Mouse (Mus musculus) retina, adult 2 months (tissue): ENCODE data around the gene Wnk2.
"Not testable (repeated sequence)": the region's sequence is repeated elsewhere in the genome, so short reads cannot be mapped to it uniquely, and the experiment has no call there.

Experiments used
- DNase-seq: peaks from one replicate; pipeline ENCODE4 v3.0.0-alpha.2; 2012; ENCODE audit warnings: low read depth, low spot score

Gene Wnk2

DNA sequence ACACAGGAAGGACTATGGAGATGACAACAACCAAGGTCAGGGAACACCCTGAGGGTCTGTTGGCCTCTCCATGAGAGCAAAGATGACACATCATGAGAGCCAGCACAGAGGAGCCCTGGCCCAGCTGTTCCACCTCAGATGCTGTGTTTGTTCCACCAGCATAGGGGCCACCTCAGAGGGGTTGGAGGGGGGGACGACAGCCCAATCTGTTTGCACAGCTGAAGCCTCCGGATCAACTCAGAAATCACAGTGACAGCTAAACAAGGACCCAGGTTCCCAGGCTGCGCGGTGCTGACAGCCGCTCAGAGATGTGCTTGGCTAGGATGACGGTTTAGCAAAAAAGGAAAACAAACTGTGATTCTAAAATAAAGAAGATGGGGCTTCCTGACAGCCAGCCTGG is 53.1 kb downstream of the Wnk2 start:
- DNase-seq: no peak

GRCm38 (mm10) chr13:49093471-49093891 is 54.3 kb downstream of the Wnk2 start:
- no peak for DNase-seq

DNA sequence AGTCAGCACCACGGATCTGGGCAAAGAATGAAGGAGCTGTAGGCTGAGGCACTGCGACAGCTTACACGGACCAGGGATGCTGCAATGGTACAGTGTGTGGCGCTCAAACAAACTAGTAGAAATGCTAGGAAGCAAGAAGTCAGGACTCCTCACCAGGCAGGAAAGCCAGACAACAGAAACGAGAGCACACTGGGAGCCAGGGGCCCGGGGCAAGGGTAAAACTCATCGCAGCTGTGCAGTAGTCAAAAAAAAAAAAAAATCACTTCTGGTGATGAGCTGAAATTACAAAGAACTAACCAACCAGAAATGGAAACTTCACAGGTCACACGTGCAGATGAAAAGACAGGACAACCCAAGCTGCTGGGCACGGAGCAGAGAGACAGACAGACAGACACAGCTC is 55.2 kb downstream of the Wnk2 start:
- no peak for DNase-seq

DNA sequence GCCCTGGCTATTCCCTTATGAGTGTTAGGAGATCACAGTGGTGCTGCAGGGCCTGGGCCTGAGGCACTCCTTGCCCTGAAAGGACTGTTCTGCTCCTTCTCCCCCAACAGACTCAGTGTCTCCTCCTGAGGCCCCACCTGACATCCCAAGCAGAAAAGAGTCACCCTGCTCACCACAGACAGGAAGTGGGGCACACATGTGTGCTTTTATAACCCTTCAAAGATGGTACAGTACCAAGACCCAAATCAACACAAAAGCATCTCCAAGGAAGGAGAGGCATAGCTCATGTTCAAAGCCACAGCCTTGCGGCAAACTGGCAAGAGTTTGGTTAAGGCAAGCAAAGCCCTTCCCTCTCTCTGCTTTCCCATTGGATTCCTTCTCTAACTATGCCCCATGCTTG is 57.6 kb downstream of the Wnk2 start:
- DNase-seq: no peak

DNA sequence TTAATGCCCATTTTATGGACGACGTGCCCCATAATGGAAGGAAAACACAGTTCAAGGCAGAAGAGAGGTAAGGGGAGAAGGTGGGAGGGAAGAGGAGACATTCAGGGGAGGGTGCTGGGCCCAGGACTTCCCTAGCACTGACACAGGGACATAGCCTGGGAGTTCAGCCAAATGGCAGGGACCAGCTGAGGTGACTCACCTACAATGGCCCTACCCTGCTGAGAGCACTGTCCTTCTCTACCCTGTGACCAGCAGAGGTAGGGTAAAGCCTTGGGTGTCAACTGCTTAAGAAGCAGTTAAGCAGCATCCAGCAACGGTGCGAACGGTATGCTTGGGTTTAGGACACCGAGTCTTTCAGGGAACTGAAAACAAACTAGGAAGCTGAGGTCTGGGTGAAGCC is 58.9 kb downstream of the Wnk2 start:
- DNase-seq: no peak

- no peak for DNase-seq
Observed at GRCm38 (mm10) chr13:49087420-49087819, 60.4 kb downstream of the Wnk2 start.

DNA sequence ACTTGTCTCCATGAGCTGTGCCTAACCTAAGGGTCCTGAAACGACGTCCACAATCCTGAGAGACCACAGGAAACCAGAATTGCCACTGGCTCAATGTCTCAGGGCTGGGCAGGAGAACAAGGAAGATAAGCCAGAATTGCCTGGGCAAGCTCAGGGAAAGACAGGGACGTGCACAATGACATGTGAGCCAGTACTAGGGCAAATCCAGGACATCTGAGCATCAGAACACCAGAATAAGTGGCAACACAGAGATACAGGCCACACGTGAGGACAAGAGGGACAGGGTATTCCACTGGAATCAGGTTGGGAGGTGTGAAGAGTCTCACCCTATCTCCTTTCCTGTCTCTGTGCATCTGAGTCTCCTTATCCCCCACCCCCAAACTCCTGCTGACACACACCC is 61.4 kb downstream of the Wnk2 start:
- no peak for DNase-seq

DNA sequence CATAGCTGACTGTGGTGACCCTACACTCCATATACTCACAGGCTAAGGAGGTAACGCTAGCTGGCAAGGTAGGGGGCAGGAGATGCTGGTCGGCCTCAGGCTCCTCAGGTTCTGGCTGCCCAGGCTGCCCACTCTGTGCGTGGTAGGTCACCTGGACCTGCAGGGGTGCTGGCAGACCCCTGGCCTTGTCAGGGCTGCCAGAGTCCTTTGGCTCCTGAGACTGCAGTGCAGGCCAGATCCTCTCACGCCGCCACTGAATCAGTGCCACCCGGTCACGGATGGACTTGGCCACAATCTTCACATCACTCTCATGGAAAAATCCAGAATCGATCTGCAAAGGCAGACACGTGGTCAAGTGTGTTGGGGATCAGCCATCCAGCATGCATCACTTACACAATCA is 62.6 kb downstream of the Wnk2 start:
- no peak for DNase-seq

DNA sequence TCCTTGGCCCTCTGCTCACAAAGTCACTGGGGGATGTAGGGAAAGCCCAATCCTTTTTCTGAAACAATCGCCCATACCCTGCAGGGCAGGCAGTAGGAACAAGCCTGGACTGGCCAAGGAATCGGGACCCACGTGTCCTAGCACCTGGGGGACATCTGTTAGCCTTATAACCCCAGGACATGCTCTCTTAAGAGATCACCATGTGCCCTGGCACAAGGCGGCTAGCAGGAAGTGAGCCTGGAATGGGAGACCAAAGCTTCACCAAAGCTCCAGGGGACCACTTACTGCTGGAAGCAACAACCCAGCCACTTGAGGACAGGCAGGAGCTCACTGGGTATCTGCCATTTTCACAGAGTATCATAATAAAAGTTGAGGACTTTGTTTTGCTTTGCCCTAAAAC is 63.0 kb downstream of the Wnk2 start:
- DNase-seq: no peak

DNA sequence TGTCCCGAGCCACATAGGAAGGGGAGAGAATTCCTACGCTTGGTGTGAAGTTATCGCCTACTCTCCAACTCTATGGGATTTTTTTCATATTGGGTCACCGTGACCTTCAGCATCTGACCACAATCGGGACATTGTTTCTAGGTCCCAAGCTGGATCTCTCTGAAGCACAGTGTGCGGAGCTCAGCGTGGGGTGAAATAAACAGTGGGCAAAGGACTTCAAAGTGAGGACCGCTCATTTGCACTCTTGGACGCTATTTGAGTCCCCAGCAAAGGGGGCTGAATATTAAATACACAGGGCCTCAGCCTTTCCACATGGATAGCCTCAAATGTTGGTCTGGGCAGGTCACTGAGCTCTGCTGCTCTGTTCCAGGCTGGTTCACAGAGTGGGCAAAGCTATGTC is 63.9 kb downstream of the Wnk2 start:
- no peak for DNase-seq

GRCm38 (mm10) chr13:49082151-49082879 is 65.5 kb downstream of the Wnk2 start:
- DNase-seq: no peak

GRCm38 (mm10) chr13:49076196-49076595 is 71.6 kb downstream of the Wnk2 start:
- DNase-seq: no peak

GRCm38 (mm10) chr13:49075377-49075776 is 72.4 kb downstream of the Wnk2 start:
- no peak for DNase-seq

DNA sequence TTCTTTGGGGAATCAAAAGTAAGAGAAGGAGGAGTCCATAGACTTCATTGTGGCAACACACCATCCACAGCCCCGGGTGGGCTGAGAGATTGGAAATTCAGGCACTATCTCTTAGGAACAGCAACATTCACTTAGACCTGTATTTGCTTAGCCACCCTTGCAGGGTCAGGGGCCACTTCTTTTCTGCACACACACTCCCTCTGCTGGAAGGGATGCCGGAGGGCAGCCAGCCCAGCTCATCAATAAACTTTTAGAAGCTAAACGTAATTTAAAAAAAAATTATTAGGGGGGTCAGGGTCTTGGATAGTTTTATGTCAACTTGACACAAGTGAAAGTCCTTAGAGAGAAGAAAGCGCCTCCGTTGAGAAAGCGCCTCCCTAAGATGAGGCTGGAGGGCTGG is 74.5 kb downstream of the Wnk2 start:
- DNase-seq: no peak

DNA sequence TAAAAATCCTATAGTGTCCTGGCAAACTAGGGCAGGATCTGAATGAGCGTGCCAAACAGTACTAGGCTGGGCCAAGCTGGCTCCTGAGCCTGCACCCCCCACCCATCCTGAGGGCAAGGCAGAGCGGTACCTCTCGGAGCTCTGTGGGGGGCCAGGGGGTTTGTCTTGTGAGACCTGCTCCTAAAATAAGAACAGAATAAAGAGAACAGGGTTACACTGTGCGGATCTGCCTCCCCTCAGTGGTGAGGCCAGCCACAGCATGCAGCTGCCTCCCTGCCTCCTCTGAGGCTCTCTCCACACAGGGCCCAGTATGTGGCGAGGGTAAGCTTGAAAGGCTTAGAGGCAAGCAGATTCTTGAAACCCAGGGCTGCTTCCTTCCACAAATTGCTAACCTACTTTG is 76.0 kb downstream of the Wnk2 start:
- DNase-seq: no peak

DNA sequence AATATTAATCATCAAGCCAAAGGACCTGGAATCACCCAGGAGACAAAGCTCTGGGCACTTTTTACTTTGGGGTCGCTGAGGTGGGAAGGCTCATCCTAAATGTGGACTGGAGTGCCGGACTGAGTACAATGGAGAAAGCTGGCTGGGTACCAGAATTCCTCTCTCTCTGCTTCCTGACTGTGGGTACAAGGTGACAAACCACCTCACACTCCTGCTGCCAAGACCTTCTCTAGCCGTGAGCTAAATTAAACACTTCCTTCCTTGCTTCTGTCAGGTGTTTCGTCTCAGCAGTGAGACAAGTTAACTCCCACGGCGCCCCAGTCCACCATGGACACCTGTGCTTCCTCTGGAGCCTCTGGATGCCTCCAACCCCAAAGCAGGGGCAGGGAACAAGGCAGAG is 77.8 kb downstream of the Wnk2 start:
- no peak for DNase-seq

DNA sequence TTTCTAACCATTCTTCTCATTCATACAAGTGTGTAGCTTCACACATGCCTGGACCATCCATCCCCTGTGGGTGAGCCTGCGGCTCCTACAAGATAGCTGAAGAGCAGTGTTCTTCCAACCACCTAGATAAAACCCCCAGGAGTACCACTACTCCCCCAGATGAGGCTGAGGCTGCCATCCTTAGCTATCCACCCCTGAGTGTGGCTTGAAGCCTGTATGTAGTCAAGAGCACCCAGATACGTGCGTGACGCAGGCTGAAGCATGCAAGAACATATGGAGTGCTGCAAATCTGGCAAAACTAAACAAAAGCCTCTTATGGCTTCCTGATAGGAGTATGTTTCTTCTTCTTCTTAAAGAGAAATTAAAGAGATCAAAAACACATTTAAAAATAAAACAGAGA is 78.4 kb downstream of the Wnk2 start:
- DNase-seq: no peak

DNA sequence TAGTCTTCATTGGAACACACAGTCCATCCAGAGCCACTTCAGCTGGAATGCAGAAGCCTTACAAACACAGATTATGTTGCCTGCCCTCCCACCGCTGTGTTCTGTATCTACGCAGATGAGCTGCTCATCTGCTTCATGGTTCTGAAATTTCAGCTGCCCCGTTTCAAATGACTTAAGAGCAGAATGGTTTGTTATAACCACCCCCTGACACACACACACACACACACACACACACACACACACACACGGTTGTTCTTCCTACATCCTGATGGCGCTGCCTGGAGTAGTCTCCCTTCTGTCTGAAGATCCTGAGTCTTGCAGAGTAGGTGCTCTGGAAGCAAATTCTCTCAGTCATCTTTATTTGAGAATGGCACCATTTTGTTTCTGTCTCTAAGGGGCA is 83.6 kb downstream of the Wnk2 start:
- no peak for DNase-seq

DNA sequence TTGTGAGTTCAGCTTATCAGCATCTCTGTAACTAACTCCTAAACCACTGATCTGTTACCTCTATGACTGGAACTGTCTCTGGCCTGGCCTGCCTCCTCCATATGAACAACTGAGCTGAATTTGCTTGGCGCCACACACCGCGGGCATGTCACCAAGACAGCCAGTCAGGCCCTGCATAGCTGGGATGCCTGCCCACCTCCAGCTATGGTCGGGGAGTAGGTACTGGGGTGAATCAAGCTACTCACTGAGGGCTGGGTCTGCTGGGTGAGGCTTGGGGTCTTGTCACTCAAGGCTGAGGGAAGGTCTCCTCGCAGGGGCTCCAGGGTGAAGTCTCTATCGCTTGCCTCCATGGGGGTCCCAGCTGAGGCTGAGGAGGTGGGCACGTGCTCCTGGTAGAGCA is 87.4 kb downstream of the Wnk2 start:
- DNase-seq: no peak

DNA sequence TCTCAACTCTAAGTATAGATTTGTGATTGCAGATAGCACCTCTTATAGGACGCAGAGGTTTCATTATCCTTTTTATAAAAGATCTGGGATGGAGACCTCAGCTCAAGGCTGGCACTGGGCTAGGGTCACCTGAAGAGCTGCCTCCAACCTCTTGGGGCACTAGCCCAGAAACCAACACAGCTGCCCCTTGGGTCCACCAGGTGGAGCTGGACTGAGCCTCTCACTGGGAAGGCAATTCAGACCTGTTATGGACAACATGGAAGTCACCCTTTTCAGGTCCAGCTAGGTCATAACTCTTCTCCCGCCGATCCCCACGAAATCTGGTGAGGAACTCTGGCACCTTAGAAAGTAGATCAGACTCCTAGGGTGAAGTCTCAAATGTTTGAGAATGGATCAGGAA is 89.3 kb downstream of the Wnk2 start:
- no peak for DNase-seq

DNA sequence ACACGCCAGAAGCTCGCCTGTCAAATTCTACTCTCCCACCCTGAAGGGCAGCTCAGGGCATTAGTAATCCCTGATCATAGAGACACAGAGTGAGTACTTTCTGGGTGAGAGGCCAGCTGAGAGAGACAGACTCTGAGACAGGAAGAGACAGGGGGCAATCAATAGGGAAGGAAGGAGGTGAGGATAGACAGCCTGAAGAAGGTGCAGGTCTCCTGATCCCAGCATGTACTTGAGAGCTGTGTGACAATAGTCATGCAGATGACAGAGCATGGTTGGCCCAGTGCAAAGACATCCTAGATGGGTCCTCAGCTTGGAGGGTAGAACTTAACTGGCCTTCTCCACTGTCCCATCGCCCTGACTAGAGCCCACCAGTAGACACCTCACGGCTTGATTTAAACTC is 91.5 kb downstream of the Wnk2 start:
- no peak for DNase-seq

GRCm38 (mm10) chr13:49054753-49055152 is 93.1 kb downstream of the Wnk2 start:
- DNase-seq: not testable (repeated sequence)

- DNase-seq: no peak
Observed at GRCm38 (mm10) chr13:49053333-49053732, 94.5 kb downstream of the Wnk2 start.

- DNase-seq: no peak
Observed at GRCm38 (mm10) chr13:49052512-49052911, 95.3 kb downstream of the Wnk2 start.
